16 mouse cellular contexts compared by ENCODE assay signal in the genomic region with DNA sequence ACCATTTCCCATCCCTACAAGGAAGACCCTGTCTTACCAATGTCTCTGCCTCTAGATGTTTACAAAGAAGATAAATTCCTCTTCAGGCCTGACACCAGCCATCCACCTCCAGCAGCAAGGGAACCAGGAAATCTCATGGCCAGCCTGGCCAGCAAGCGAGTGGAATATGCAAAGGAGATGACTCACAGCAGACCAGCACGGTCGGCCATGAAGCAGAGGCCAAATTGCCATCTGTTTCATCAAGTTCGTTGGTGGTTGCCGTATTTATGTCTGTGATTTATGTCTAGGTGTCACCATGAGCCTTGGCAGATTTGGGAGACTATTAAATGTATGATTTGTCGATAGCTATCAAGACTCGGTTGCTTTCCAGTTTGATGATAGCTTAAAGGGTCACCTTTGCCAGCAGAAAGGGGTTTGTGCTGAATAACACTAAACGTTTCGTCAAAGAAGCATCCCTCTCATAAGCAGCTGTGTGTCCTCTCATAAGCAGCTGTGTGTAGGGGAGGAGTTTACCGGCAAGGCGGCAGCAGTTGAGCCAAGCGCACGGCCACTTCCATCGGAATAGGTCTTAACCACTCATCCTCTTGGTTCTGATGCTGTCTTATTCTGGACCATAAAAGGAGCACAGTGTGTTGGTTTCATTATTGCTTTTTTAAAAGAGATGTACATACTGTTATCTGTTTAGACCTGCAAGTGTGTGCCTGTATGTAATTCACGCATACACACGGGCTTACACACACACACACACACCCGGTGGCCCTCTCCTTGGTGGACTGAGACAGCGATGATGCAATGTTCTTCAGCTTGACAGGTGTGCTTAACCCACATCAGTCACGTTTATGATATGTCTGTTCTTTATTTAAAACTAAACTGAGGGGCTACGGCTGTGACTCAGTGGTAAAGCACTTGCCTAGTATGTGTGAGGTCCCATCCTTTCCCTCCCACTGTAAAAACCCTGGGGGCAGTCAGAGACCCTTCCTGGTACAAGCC. TPM values are rescaled to one million over a fixed set of nuclear protein-coding genes. Genes with fewer than 3 reads are reported as not detected.
DNase-seq lines count a peak whose midpoint lies in the region; ATAC-seq and TF ChIP-seq lines count a peak whose summit lies in the region.
"Had no signal": no experiment of that assay in that cellular context is flagged by ENCODE, and none has a peak within 500 bp of the region (broad histone marks: within the 10 kb centered on the region; RNA-seq: fewer than 3 reads in every experiment).

No protein-coding gene starts in this region.

- H3K9ac ChIP-seq in CH12.LX (ENCODE audit: insufficient read depth, low read depth): no peak overlapping the region
- H3K9ac ChIP-seq: heart, embryonic 15.5 days had no signal

- TF ChIP-seq EP300 in CH12.LX (IDR thresholded peaks at IDR 0.05; ENCODE audit: low read length): peak; percentile 46; the same call in 1 of the 2 replicates

- H3K4me1 ChIP-seq in megakaryocyte, embryonic 14.5 days: peaks cover 94% of the 10 kb centered on the region
- peaks cover 14 to 17% of the 10 kb centered on the region in 2 experiments for H3K4me1 ChIP-seq in CH12.LX (ENCODE audit: control insufficient read depth in 1 of 2, insufficient read depth in 2 of 2)
- peaks cover 51% of the 10 kb centered on the region for H3K4me1 ChIP-seq in limb, embryonic 10.5 days

- H3K79me2 ChIP-seq in CH12.LX (replicated peaks; ENCODE audit: control insufficient read depth, extremely low read depth, insufficient read depth, poor library complexity, severe bottlenecking): no peaks in the 10 kb centered on the region

- H3K36me3 ChIP-seq in megakaryocyte, embryonic 14.5 days (replicated peaks; ENCODE audit: low read length): no peaks in the 10 kb centered on the region
- no peaks in the 10 kb centered on the region for H3K36me3 ChIP-seq in CH12.LX (replicated peaks in 1 of 2; ENCODE audit: control insufficient read depth in 1 of 2, insufficient read depth in 1 of 2, low read length in 1 of 2)
- H3K36me3 ChIP-seq in limb, embryonic 10.5 days: no peaks in the 10 kb centered on the region
- H3K36me3 ChIP-seq: embryonic facial prominence, embryonic 10.5 days; heart, embryonic 15.5 days had no signal

- DNase-seq in cerebellum, postnatal 14 days: peak; percentile 27 to 38
- DNase-seq in cerebellum, adult 11-12 months: no peak
- no peak for DNase-seq in CH12.LX (ENCODE audit: extremely low read depth)
- peak; percentile 44 for DNase-seq in adrenal gland, postnatal 25 days
- no peak for DNase-seq in limb, embryonic 10.5 days (ENCODE audit: low spot score)
- DNase-seq in gastrocnemius, adult 2 months: no peak
- DNase-seq: heart, adult 11 months; kidney, postnatal 14 days; lung, adult 18-20 months; lung, postnatal 36 days had no signal

- H3K27me3 ChIP-seq in megakaryocyte, embryonic 14.5 days (replicated peaks): no peaks in the 10 kb centered on the region
- H3K27me3 ChIP-seq in CH12.LX (replicated peaks): no peaks in the 10 kb centered on the region
- peaks cover 24% of the 10 kb centered on the region; the same call in 1 of the 2 replicates for H3K27me3 ChIP-seq in limb, embryonic 10.5 days (ENCODE audit: low read depth, poor library complexity, severe bottlenecking)
- H3K27me3 ChIP-seq: heart, embryonic 15.5 days had no signal

- H3K4me3 ChIP-seq in megakaryocyte, embryonic 14.5 days (replicated peaks): peak overlapping the region; percentile 11
- H3K4me3 ChIP-seq in CH12.LX (replicated peaks in 1 of 3; ENCODE audit: low read depth in 2 of 3, low read length in 2 of 3, poor library complexity in 1 of 3): no peak overlapping the region
- no peak overlapping the region for H3K4me3 ChIP-seq in limb, embryonic 10.5 days
- H3K4me3 ChIP-seq in gastrocnemius, adult 2 months: no peak overlapping the region
- H3K4me3 ChIP-seq: embryonic facial prominence, embryonic 10.5 days; heart, embryonic 15.5 days had no signal

- H3K4me2 ChIP-seq in CH12.LX (ENCODE audit: insufficient read depth, low read depth, poor library complexity, severe bottlenecking): peak overlapping the region; percentile 27; the same call in 1 of the 2 replicates
- H3K4me2 ChIP-seq: heart, embryonic 15.5 days; midbrain, embryonic 11.5 days had no signal

- intact Hi-C loops in gastrocnemius, adult 2 months (cut with DNase I): no loop called here

- ATAC-seq in megakaryocyte, adult 5-6 weeks (ENCODE audit: poor library complexity, severe bottlenecking): no peak
- ATAC-seq: forebrain, embryonic 14.5 days had no signal

- TF ChIP-seq CTCF in CH12.LX (conservative IDR thresholded peaks at IDR 0.05 in 1 of 2, IDR thresholded peaks at IDR 0.05 in 1 of 2; ENCODE audit: low read depth in 2 of 2, low read length in 2 of 2): no peak
- no peak for TF ChIP-seq CTCF in gastrocnemius, adult 2 months (IDR thresholded peaks at IDR 0.05)

- H3K9me3 ChIP-seq in megakaryocyte, embryonic 14.5 days: no peaks in the 10 kb centered on the region
- no peaks in the 10 kb centered on the region for H3K9me3 ChIP-seq in CH12.LX (replicated peaks; ENCODE audit: low read length)
- H3K9me3 ChIP-seq in limb, embryonic 10.5 days (replicated peaks): no peaks in the 10 kb centered on the region
- H3K9me3 ChIP-seq: embryonic facial prominence, embryonic 10.5 days; heart, embryonic 15.5 days had no signal

- no peak for TF ChIP-seq RAD21 in CH12.LX (IDR thresholded peaks at IDR 0.05; ENCODE audit: low read depth, low read length)

- 60% methylated on average over 20 of the region's 20 CpGs for WGBS in limb, embryonic 10.5 days

- TF ChIP-seq POLR2A in CH12.LX (IDR thresholded peaks at IDR 0.05; ENCODE audit: low read depth, low read length): no peak

- dilution Hi-C loops in CH12.LX (cut with MboI; ENCODE audit: extremely low pct_ligation_motif_present, extremely low pct_unique_long_range_greater_than_20kb, low sequenced_read_pairs): no loop called here

- in situ Hi-C loops in CH12.LX (cut with MboI; ENCODE audit: low pct_ligation_motif_present, low pct_unique_long_range_greater_than_20kb, low sequenced_read_pairs): no loop called here

- H3K27ac ChIP-seq in CH12.LX (ENCODE audit: insufficient read depth, low read depth): peak overlapping the region; percentile 41
- no peak overlapping the region for H3K27ac ChIP-seq in limb, embryonic 10.5 days
- H3K27ac ChIP-seq in gastrocnemius, adult 2 months: no peak overlapping the region
- H3K27ac ChIP-seq: embryonic facial prominence, embryonic 10.5 days; heart, embryonic 15.5 days had no signal

TF ChIP-seq in CH12.LX, 34 proteins besides CTCF, POLR2A, EP300 and RAD21 (continues in another document):
- TF ChIP-seq ZNF384 (IDR thresholded peaks at IDR 0.05; ENCODE audit: low read depth, low read length) (no peak), IRF4 (IDR thresholded peaks at IDR 0.05; ENCODE audit: low read depth, low read length) (peak; percentile 58; the same call in 1 of the 2 replicates), MXI1 (IDR thresholded peaks at IDR 0.05; ENCODE audit: low read depth, low read length) (no peak), USF2 (conservative IDR thresholded peaks at IDR 0.05; ENCODE audit: low read depth, low read length) (no peak), CHD1 (IDR thresholded peaks at IDR 0.05; ENCODE audit: low read depth, low read length) (no peak), KAT2A (IDR thresholded peaks at IDR 0.05; ENCODE audit: insufficient replicate concordance, low read length) (no peak), ETS1 (conservative IDR thresholded peaks at IDR 0.05; ENCODE audit: low read depth, low read length) (0 out of 2 replicates have a peak, but pooled peaks have one; percentile 13), CHD2 (IDR thresholded peaks at IDR 0.05; ENCODE audit: low read length) (no peak), TCF12 (IDR thresholded peaks at IDR 0.05; ENCODE audit: low read depth, low read length) (peak; percentile 36; the same call in 1 of the 2 replicates), JUND (conservative IDR thresholded peaks at IDR 0.05; ENCODE audit: low read depth, low read length) (peak; percentile 39; the same call in 1 of the 2 replicates), ZMIZ1 (IDR thresholded peaks at IDR 0.05; ENCODE audit: low read depth, low read length) (no peak), MAZ (IDR thresholded peaks at IDR 0.05; ENCODE audit: low read depth, low read length) (no peak), SMC3 (IDR thresholded peaks at IDR 0.05; ENCODE audit: low read depth, low read length) (no peak), ELF1 (IDR thresholded peaks at IDR 0.05; ENCODE audit: low read depth, low read length) (peak; percentile 61), BHLHE40 (IDR thresholded peaks at IDR 0.05; ENCODE audit: low read depth, low read length) (peak; percentile 55; the same call in 1 of the 2 replicates), JUN (IDR thresholded peaks at IDR 0.05; ENCODE audit: insufficient read depth, low read depth, low read length) (peak; percentile 33; the same call in 1 of the 2 replicates), MYC (IDR thresholded peaks at IDR 0.05; ENCODE audit: low read depth, low read length) (no peak), GABPA (IDR thresholded peaks at IDR 0.05; ENCODE audit: insufficient replicate concordance, low read depth, low read length) (no peak), NELFE (IDR thresholded peaks at IDR 0.05; ENCODE audit: low read depth, low read length) (no peak), E2F4 (IDR thresholded peaks at IDR 0.05; ENCODE audit: insufficient replicate concordance, low read depth, low read length) (no peak), MEF2A (IDR thresholded peaks at IDR 0.05; ENCODE audit: borderline replicate concordance, low read depth, low read length) (no peak), UBTF (IDR thresholded peaks at IDR 0.05; ENCODE audit: low read depth, low read length) (no peak), HCFC1 (IDR thresholded peaks at IDR 0.05; ENCODE audit: low read depth, low read length) (0 out of 2 replicates have a peak, but pooled peaks have one; percentile 25), USF1 (IDR thresholded peaks at IDR 0.05; ENCODE audit: low read depth, low read length) (no peak), SIN3A (IDR thresholded peaks at IDR 0.05; ENCODE audit: low read length) (no peak), NRF1 (IDR thresholded peaks at IDR 0.05; ENCODE audit: low read depth, low read length) (no peak), POLR2AphosphoS2 (IDR thresholded peaks at IDR 0.05; ENCODE audit: low read depth, low read length) (no peak)

RNA-seq across cellular contexts. Expression of a gene that starts 14.5 kb away (rescaled TPM):
- 75.0 and 110 TPM in 2 replicates for polyA plus RNA-seq in megakaryocyte, embryonic 14.5 days (2012; ENCODE audit: insufficient read depth, low replicate concordance)
- 16.0 and 17.4 TPM in 2 replicates for total RNA-seq in megakaryocyte, adult 5-6 weeks (2015)
- 15.3 and 16.5 TPM in 2 replicates for total RNA-seq in megakaryocyte, adult 5-6 weeks (2017)
- total RNA-seq in CH12.LX (2012; rRNA removed): 3.9 and 6.1 TPM in 2 replicates
- total RNA-seq in CH12.LX (2014; rRNA removed): 10.9 and 11.5 TPM in 2 replicates
- polyA plus RNA-seq in CH12.LX (2012; ENCODE audit: insufficient read length, low read depth): 11.2 and 13.9 TPM in 2 replicates
- 166 and 179 TPM in 2 replicates for total RNA-seq in adrenal gland, postnatal 25 days (2021)
- 19.1 and 22.3 TPM in 2 replicates for polyA plus RNA-seq in limb, embryonic 10.5 days (2016; fragmentation: Nextera tagmentation; extraction: Ambion mirVana)
- 10 to 100 TPM; 13.1 to 21.8 TPM for total RNA-seq in gastrocnemius, adult 2 months (2021)

Comparison
In these comparisons a context has a peak if more than half of its experiments do, and no peak if none do; other contexts are left out.
1. DNase-seq: peak in cerebellum, postnatal 14 days (2 of 2) and adrenal gland, postnatal 25 days (single experiment); none in cerebellum, adult 11-12 months (single experiment), CH12.LX (single experiment), limb, embryonic 10.5 days (single experiment) and gastrocnemius, adult 2 months (single experiment).